Mouse (Mus musculus): ENCODE data around the gene Wnk2. TPM values are rescaled to one million over a fixed set of nuclear protein-coding genes. Genes with fewer than 3 reads are reported as not detected.

The Wnk2 gene
- polyA plus RNA-seq, 1 experiment from 2014 or later, result 27.8 TPM

DNA sequence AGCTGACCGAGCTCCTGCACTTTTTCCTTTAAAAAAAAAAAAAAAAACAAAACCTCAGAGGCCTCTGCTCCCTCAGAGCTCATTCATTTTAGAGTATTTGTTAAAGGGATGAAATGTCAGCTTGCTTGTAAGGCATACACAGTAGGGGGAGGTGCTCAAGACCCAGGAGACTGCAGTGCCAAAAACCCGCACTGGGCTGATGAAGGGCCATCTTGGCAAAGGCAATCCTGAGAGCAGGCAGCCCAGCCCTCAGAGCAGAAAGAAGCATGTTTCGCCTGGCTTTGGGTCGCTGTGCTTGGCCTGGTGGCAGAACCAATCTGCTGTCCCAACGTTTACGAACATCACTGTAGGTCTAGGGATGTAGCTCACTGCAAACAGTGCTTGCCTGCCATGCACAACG is 44.6 kb downstream of the Wnk2 start:
- WGBS, result 71% methylated on average over 7 of the region's 7 CpGs
- peaks cover 8% of the 10 kb centered on the region for H3K4me1 ChIP-seq
- no peak overlapping the region for H3K4me2 ChIP-seq
- no peak overlapping the region for H3K4me3 ChIP-seq
- no peaks in the 10 kb centered on the region; the same call in 1 of the 2 replicates for H3K36me3 ChIP-seq (replicated peaks)
- H3K9me3 ChIP-seq, result no peaks in the 10 kb centered on the region
- no peak overlapping the region for H3K9ac ChIP-seq
- no peak for ATAC-seq (replicated peaks)
- H3K27me3 ChIP-seq (replicated peaks), result no peaks in the 10 kb centered on the region
- no peak overlapping the region for H3K27ac ChIP-seq

DNA sequence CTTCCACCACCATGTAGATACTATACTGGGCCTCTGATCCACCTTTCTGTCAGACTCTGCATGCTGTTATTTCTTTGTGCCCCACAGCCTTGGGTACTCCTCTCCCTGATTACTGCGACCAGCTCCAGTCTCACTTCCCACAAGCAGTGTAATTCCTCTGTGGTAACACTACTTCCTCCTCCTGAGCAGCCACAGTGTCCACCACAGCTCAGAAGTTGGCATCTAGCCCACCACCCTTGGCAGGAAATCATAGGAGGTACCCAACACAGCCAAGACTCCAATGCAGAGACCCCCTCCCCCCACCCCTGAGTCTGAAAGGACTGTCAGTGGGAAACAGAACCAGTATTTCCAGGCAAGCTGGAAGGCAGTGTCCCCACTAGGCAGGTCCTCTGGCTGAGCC is 47.4 kb downstream of the Wnk2 start:
- H3K9me3 ChIP-seq, result no peaks in the 10 kb centered on the region
- no peaks in the 10 kb centered on the region for H3K27me3 ChIP-seq (replicated peaks)
- WGBS, result 86% methylated on average over 1 of the region's 1 CpGs
- peak; percentile 44 for ATAC-seq (replicated peaks)
- no peak overlapping the region for H3K4me2 ChIP-seq
- peaks cover 8% of the 10 kb centered on the region for H3K4me1 ChIP-seq
- H3K9ac ChIP-seq, result no peak overlapping the region
- H3K4me3 ChIP-seq, result no peak overlapping the region
- H3K36me3 ChIP-seq (replicated peaks), result peaks cover 5% of the 10 kb centered on the region; the same call in 1 of the 2 replicates
- H3K27ac ChIP-seq, result peak overlapping the region; percentile 60; the same call in 1 of the 2 replicates

DNA sequence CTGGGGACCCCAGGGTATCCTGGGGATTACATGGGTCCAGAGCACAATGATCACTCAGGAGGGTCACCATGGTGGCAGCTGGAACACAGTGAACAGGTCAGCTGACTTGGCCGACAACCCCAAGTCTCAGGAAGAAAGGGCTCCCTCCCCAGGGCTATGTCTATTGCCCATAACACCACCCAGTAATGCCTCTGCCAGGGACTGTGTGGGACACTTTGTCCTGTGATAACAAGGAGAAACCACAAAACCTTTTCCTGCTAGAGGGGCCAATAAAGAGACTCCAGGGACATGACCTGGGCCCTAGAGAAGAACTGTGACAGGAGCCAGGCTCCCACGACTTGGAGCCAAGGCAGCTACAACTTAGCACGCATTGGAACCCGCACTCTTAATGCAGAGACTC is 51.0 kb downstream of the Wnk2 start:
- H3K4me2 ChIP-seq, result no peak overlapping the region
- 90% methylated on average over 4 of the region's 4 CpGs for WGBS
- peaks cover 15% of the 10 kb centered on the region for H3K36me3 ChIP-seq (replicated peaks)
- H3K27me3 ChIP-seq (replicated peaks), result no peaks in the 10 kb centered on the region
- no peak overlapping the region for H3K4me3 ChIP-seq
- no peak overlapping the region for H3K9ac ChIP-seq
- no peak for ATAC-seq (replicated peaks)
- H3K9me3 ChIP-seq, result no peaks in the 10 kb centered on the region
- H3K4me1 ChIP-seq, result no peaks in the 10 kb centered on the region; the same call in 1 of the 2 replicates
- H3K27ac ChIP-seq, result no peak overlapping the region

DNA sequence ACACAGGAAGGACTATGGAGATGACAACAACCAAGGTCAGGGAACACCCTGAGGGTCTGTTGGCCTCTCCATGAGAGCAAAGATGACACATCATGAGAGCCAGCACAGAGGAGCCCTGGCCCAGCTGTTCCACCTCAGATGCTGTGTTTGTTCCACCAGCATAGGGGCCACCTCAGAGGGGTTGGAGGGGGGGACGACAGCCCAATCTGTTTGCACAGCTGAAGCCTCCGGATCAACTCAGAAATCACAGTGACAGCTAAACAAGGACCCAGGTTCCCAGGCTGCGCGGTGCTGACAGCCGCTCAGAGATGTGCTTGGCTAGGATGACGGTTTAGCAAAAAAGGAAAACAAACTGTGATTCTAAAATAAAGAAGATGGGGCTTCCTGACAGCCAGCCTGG is 53.1 kb downstream of the Wnk2 start:
- Histone ChIP-seq H3K4me3 (no peak overlapping the region), H3K36me3 (replicated peaks) (peaks cover 30% of the 10 kb centered on the region), H3K27ac (no peak overlapping the region), H3K9ac (no peak overlapping the region), H3K4me2 (no peak overlapping the region), H3K4me1 (no peaks in the 10 kb centered on the region), H3K27me3 (replicated peaks) (no peaks in the 10 kb centered on the region), H3K9me3 (no peaks in the 10 kb centered on the region)
- ATAC-seq (replicated peaks), result no peak
- WGBS, result 74% methylated on average over 6 of the region's 6 CpGs

DNA sequence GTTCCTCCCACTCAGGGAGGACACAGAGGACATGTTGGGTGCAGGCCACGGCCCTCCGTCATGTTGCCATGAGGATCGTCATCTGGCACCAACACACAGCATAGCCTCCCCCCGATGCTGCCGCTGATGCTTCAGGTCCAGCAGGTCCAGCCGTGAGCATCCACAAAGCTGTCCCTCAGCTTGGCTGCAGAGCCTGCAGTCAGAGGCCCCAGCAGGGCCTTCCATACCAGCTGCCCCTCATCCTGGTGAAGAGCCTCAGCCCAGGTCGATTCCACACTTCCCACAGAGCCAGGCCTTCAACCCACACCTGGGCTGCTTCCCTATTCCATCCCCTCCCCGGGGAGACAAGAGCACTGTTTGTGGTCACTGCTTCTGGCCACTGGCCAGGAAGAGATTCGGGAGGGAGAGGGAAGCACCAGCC is 54.3 kb downstream of the Wnk2 start:
- ATAC-seq (replicated peaks), result no peak
- Histone ChIP-seq H3K4me2 (no peak overlapping the region), H3K9me3 (no peaks in the 10 kb centered on the region), H3K27ac (no peak overlapping the region), H3K4me1 (no peaks in the 10 kb centered on the region), H3K4me3 (no peak overlapping the region), H3K9ac (no peak overlapping the region), H3K27me3 (replicated peaks) (no peaks in the 10 kb centered on the region), H3K36me3 (replicated peaks) (peaks cover 34% of the 10 kb centered on the region)
- WGBS, result 72% methylated on average over 9 of the region's 9 CpGs

DNA sequence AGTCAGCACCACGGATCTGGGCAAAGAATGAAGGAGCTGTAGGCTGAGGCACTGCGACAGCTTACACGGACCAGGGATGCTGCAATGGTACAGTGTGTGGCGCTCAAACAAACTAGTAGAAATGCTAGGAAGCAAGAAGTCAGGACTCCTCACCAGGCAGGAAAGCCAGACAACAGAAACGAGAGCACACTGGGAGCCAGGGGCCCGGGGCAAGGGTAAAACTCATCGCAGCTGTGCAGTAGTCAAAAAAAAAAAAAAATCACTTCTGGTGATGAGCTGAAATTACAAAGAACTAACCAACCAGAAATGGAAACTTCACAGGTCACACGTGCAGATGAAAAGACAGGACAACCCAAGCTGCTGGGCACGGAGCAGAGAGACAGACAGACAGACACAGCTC is 55.2 kb downstream of the Wnk2 start:
- peaks cover 39% of the 10 kb centered on the region for H3K36me3 ChIP-seq (replicated peaks)
- 85% methylated on average over 9 of the region's 9 CpGs for WGBS

DNA sequence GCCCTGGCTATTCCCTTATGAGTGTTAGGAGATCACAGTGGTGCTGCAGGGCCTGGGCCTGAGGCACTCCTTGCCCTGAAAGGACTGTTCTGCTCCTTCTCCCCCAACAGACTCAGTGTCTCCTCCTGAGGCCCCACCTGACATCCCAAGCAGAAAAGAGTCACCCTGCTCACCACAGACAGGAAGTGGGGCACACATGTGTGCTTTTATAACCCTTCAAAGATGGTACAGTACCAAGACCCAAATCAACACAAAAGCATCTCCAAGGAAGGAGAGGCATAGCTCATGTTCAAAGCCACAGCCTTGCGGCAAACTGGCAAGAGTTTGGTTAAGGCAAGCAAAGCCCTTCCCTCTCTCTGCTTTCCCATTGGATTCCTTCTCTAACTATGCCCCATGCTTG is 57.6 kb downstream of the Wnk2 start:
- no peak for ATAC-seq (replicated peaks)
- Histone ChIP-seq H3K9me3 (no peaks in the 10 kb centered on the region), H3K27ac (no peak overlapping the region), H3K27me3 (replicated peaks) (no peaks in the 10 kb centered on the region), H3K4me2 (no peak overlapping the region), H3K36me3 (replicated peaks) (peaks cover 34% of the 10 kb centered on the region), H3K4me1 (no peaks in the 10 kb centered on the region), H3K4me3 (no peak overlapping the region), H3K9ac (no peak overlapping the region)
- 96% methylated on average over 1 of the region's 1 CpGs for WGBS

More for the DNA sequence above, 55.2 kb downstream of the Wnk2 start:
- Histone ChIP-seq H3K9ac (no peak overlapping the region), H3K27ac (no peak overlapping the region), H3K27me3 (replicated peaks) (no peaks in the 10 kb centered on the region), H3K4me2 (no peak overlapping the region), H3K9me3 (no peaks in the 10 kb centered on the region), H3K4me1 (no peaks in the 10 kb centered on the region), H3K4me3 (no peak overlapping the region)
- ATAC-seq (replicated peaks), result no peak

DNA sequence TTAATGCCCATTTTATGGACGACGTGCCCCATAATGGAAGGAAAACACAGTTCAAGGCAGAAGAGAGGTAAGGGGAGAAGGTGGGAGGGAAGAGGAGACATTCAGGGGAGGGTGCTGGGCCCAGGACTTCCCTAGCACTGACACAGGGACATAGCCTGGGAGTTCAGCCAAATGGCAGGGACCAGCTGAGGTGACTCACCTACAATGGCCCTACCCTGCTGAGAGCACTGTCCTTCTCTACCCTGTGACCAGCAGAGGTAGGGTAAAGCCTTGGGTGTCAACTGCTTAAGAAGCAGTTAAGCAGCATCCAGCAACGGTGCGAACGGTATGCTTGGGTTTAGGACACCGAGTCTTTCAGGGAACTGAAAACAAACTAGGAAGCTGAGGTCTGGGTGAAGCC is 58.9 kb downstream of the Wnk2 start:
- no peak overlapping the region for H3K4me3 ChIP-seq
- no peak overlapping the region for H3K4me2 ChIP-seq
- WGBS, result 99% methylated on average over 6 of the region's 6 CpGs
- no peaks in the 10 kb centered on the region for H3K9me3 ChIP-seq
- no peaks in the 10 kb centered on the region for H3K4me1 ChIP-seq
- no peak overlapping the region for H3K9ac ChIP-seq
- peaks cover 26% of the 10 kb centered on the region for H3K36me3 ChIP-seq (replicated peaks)
- no peak overlapping the region for H3K27ac ChIP-seq
- no peak for ATAC-seq (replicated peaks)
- no peaks in the 10 kb centered on the region for H3K27me3 ChIP-seq (replicated peaks)

DNA sequence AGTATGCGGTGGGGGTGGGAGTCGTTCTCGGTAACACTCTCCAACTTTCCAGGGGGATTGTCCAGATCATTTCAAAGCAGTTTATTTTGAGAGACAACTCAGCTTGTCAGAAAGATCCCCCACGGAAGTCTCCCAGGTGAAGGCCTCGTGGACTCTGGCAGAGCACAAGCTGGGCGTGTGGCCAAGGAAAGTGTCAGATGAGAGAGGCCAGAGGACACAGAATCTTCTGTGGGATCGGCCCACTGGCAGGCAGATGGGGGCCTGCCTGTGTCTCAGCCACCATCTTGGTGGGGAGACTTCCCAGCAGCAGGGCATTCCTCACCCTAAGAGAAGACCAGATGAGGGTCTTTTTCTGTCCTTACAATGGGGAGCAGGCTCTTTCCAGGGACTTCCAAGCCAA is 60.4 kb downstream of the Wnk2 start:
- no peak overlapping the region for H3K4me2 ChIP-seq
- no peak overlapping the region for H3K4me3 ChIP-seq
- no peaks in the 10 kb centered on the region for H3K27me3 ChIP-seq (replicated peaks)
- no peaks in the 10 kb centered on the region for H3K9me3 ChIP-seq
- ATAC-seq (replicated peaks), result no peak
- no peak overlapping the region for H3K27ac ChIP-seq
- no peak overlapping the region for H3K9ac ChIP-seq
- WGBS, result 86% methylated on average over 7 of the region's 7 CpGs
- H3K4me1 ChIP-seq, result no peaks in the 10 kb centered on the region
- peaks cover 26% of the 10 kb centered on the region; the same call in 1 of the 2 replicates for H3K36me3 ChIP-seq (replicated peaks)

DNA sequence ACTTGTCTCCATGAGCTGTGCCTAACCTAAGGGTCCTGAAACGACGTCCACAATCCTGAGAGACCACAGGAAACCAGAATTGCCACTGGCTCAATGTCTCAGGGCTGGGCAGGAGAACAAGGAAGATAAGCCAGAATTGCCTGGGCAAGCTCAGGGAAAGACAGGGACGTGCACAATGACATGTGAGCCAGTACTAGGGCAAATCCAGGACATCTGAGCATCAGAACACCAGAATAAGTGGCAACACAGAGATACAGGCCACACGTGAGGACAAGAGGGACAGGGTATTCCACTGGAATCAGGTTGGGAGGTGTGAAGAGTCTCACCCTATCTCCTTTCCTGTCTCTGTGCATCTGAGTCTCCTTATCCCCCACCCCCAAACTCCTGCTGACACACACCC is 61.4 kb downstream of the Wnk2 start:
- 90% methylated on average over 4 of the region's 4 CpGs for WGBS
- H3K36me3 ChIP-seq (replicated peaks), result peaks cover 20% of the 10 kb centered on the region; the same call in 1 of the 2 replicates

DNA sequence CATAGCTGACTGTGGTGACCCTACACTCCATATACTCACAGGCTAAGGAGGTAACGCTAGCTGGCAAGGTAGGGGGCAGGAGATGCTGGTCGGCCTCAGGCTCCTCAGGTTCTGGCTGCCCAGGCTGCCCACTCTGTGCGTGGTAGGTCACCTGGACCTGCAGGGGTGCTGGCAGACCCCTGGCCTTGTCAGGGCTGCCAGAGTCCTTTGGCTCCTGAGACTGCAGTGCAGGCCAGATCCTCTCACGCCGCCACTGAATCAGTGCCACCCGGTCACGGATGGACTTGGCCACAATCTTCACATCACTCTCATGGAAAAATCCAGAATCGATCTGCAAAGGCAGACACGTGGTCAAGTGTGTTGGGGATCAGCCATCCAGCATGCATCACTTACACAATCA is 62.6 kb downstream of the Wnk2 start:
- WGBS, result 95% methylated on average over 9 of the region's 9 CpGs
- no peak for ATAC-seq (replicated peaks)

More for the DNA sequence above, 61.4 kb downstream of the Wnk2 start:
- no peaks in the 10 kb centered on the region for H3K9me3 ChIP-seq
- no peak overlapping the region for H3K4me3 ChIP-seq
- ATAC-seq (replicated peaks), result no peak
- no peaks in the 10 kb centered on the region for H3K4me1 ChIP-seq
- H3K9ac ChIP-seq, result no peak overlapping the region
- 0 out of 2 replicates have a peak overlapping the region, but pooled peaks have one; percentile 8 for H3K27ac ChIP-seq
- H3K27me3 ChIP-seq (replicated peaks), result no peaks in the 10 kb centered on the region
- H3K4me2 ChIP-seq, result no peak overlapping the region

DNA sequence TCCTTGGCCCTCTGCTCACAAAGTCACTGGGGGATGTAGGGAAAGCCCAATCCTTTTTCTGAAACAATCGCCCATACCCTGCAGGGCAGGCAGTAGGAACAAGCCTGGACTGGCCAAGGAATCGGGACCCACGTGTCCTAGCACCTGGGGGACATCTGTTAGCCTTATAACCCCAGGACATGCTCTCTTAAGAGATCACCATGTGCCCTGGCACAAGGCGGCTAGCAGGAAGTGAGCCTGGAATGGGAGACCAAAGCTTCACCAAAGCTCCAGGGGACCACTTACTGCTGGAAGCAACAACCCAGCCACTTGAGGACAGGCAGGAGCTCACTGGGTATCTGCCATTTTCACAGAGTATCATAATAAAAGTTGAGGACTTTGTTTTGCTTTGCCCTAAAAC is 63.0 kb downstream of the Wnk2 start:
- Histone ChIP-seq H3K27ac (no peak overlapping the region), H3K9me3 (no peaks in the 10 kb centered on the region), H3K4me1 (no peaks in the 10 kb centered on the region), H3K27me3 (replicated peaks) (no peaks in the 10 kb centered on the region), H3K9ac (no peak overlapping the region), H3K4me3 (no peak overlapping the region), H3K4me2 (no peak overlapping the region), H3K36me3 (replicated peaks) (peaks cover 9% of the 10 kb centered on the region; the same call in 1 of the 2 replicates)
- no peak for ATAC-seq (replicated peaks)
- WGBS, result 81% methylated on average over 4 of the region's 4 CpGs

More for the DNA sequence above, 62.6 kb downstream of the Wnk2 start:
- no peaks in the 10 kb centered on the region for H3K4me1 ChIP-seq
- no peak overlapping the region for H3K4me3 ChIP-seq
- H3K9ac ChIP-seq, result no peak overlapping the region
- no peaks in the 10 kb centered on the region for H3K27me3 ChIP-seq (replicated peaks)
- H3K9me3 ChIP-seq, result no peaks in the 10 kb centered on the region
- H3K36me3 ChIP-seq (replicated peaks), result peaks cover 13% of the 10 kb centered on the region; the same call in 1 of the 2 replicates
- no peak overlapping the region for H3K4me2 ChIP-seq
- H3K27ac ChIP-seq, result no peak overlapping the region

DNA sequence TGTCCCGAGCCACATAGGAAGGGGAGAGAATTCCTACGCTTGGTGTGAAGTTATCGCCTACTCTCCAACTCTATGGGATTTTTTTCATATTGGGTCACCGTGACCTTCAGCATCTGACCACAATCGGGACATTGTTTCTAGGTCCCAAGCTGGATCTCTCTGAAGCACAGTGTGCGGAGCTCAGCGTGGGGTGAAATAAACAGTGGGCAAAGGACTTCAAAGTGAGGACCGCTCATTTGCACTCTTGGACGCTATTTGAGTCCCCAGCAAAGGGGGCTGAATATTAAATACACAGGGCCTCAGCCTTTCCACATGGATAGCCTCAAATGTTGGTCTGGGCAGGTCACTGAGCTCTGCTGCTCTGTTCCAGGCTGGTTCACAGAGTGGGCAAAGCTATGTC is 63.9 kb downstream of the Wnk2 start:
- Histone ChIP-seq H3K4me3 (no peak overlapping the region), H3K4me2 (no peak overlapping the region), H3K4me1 (no peaks in the 10 kb centered on the region), H3K9me3 (no peaks in the 10 kb centered on the region), H3K27ac (no peak overlapping the region), H3K27me3 (replicated peaks) (no peaks in the 10 kb centered on the region), H3K9ac (no peak overlapping the region), H3K36me3 (replicated peaks) (peaks cover 12% of the 10 kb centered on the region; the same call in 1 of the 2 replicates)
- 63% methylated on average over 9 of the region's 9 CpGs for WGBS
- ATAC-seq (replicated peaks), result no peak
